Mouse (Mus musculus) stomach, postnatal 0 days (tissue): ENCODE measurements at regions not wholly inside any gene's neighbourhood (a gene's known extent, or its start where the extent isn't known, plus 50 kb on each side); places are given as distances from the start of the nearest gene placed in this dataset.

Experiments used
- CTCF ChIP-seq: IDR thresholded peaks from 2 replicates; pipeline ENCODE4 v1.5.1; 2016; ENCODE audit warnings: antibody characterized with exemption, low read depth, mild to moderate bottlenecking, moderate library complexity
- EP300 ChIP-seq: optimal IDR thresholded peaks from 2 replicates; pipeline ENCODE3; 2016; ENCODE audit warnings: antibody characterized with exemption

DNA sequence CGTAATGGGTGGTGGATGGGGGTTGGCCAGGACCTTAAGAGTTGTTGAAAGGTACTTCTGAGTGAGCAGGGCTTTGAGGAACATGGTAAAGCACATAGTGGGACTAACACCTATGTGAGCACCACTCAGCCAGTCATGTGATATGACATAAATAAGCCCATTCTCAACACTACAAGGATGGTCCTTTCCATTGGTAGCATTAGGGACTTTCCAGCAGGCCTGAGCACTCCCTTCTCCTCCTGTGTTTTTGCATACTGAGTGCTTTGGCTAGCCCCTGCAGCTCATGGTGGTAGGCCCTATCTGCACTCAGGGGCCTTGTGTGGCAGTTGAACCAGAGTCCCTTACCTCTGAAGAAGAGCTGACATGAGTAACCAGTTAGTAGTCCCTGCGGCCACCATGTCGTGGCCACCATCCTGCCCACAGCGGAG is 75.7 kb downstream of the Ephb3 start:
- TF ChIP-seq CTCF (no peak), EP300 (no peak)
